Mouse (Mus musculus) layer of hippocampus, adult 9-11 months (tissue): Measurements from ENCODE around the gene Ifitm7.
"Not testable (repeated sequence)": the region's sequence is repeated elsewhere in the genome, so short reads cannot be mapped to it uniquely, and the experiment has no call there.

Experiments
- DNase-seq: peaks from one replicate; pipeline ENCODE4 v3.0.0; 2022

Ifitm7 gene

GRCm38 (mm10) chr16:13976358-13976896 is 10.3 kb downstream of the Ifitm7 start:
- DNase-seq: not testable (repeated sequence)

GRCm38 (mm10) chr16:13972051-13972450 is 14.6 kb downstream of the Ifitm7 start:
- DNase-seq: no peak

GRCm38 (mm10) chr16:13969096-13969495 is 17.6 kb downstream of the Ifitm7 start:
- no peak for DNase-seq

GRCm38 (mm10) chr16:13962053-13962452 is 24.6 kb downstream of the Ifitm7 start:
- no peak for DNase-seq

- DNase-seq: no peak
Observed at GRCm38 (mm10) chr16:13951245-13951644, 35.4 kb downstream of the Ifitm7 start.

- DNase-seq: no peak
Observed at GRCm38 (mm10) chr16:13946306-13946705, 40.4 kb downstream of the Ifitm7 start.

- DNase-seq: no peak
Observed at GRCm38 (mm10) chr16:13945153-13945552, 41.5 kb downstream of the Ifitm7 start.

- peak; percentile 45 for DNase-seq
Observed at GRCm38 (mm10) chr16:13944752-13945151, 41.9 kb downstream of the Ifitm7 start.

GRCm38 (mm10) chr16:13944178-13944577 is 42.5 kb downstream of the Ifitm7 start:
- DNase-seq: no peak

GRCm38 (mm10) chr16:13940847-13941395 is 45.8 kb downstream of the Ifitm7 start:
- no peak for DNase-seq

- DNase-seq: peak; percentile 91
Observed at GRCm38 (mm10) chr16:13940139-13940846, 46.4 kb downstream of the Ifitm7 start.
